Mouse (Mus musculus): Measurements from ENCODE around the gene Fah. TPM values are rescaled to one million over a fixed set of nuclear protein-coding genes. Genes with fewer than 3 reads are reported as not detected.

The Fah gene
- total and polyA plus RNA-seq, 2 experiments from 2014 or later: 8.9 to 12.2 TPM

- Histone ChIP-seq H3K9me3 (ENCODE audit: low read length) (no peaks in the 10 kb centered on the region), H3K4me2 (ENCODE audit: low read depth) (no peak overlapping the region), H3K27me3 (ENCODE audit: insufficient read depth, low read length) (no peaks in the 10 kb centered on the region), H3K4me3 (ENCODE audit: low read depth, low read length) (no peak overlapping the region), H3K27ac (ENCODE audit: low read depth, low read length) (no peak overlapping the region), H3K36me3 (ENCODE audit: insufficient read depth) (no peaks in the 10 kb centered on the region), H3K4me1 (ENCODE audit: insufficient read depth) (no peaks in the 10 kb centered on the region), H3K9ac (no peak overlapping the region)
- DNase-seq (no peak), ATAC-seq (no peak)
- TF ChIP-seq CTCF (IDR thresholded peaks at IDR 0.05; ENCODE audit: low read depth): no peak
- WGBS: 94% methylated on average over 1 of the region's 1 CpGs
Measured at GRCm38 (mm10) chr7:84560500-84560899, 46.0 kb downstream of the Fah start.

DNA sequence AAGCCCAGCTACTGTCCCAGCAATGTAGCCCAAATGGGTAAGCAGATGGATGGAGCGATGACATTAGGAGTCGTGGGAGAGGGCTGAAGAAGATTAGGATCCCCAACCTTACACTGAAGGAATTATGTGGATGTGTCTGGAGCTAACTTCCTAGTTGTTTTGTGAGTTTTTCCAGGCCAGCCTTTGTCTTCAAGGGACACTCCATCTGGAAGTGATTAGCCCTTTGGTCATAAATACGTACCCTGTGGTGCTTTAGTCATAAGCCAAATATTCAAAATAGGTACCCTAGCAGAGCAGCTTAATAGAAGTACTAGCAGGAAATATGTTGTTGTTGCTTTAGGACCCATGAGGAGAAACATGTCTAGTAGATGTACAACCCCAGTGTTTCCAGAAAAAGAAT, 49.2 kb downstream of the Fah start:
- no peaks in the 10 kb centered on the region for H3K9me3 ChIP-seq (ENCODE audit: low read length)
- H3K9ac ChIP-seq: no peak overlapping the region
- 79% methylated on average over 3 of the region's 3 CpGs for WGBS
- no peak for TF ChIP-seq CTCF (IDR thresholded peaks at IDR 0.05; ENCODE audit: low read depth)
- DNase-seq (no peak), ATAC-seq (no peak)
- H3K4me3 ChIP-seq (ENCODE audit: low read depth, low read length): no peak overlapping the region
- no peak overlapping the region for H3K27ac ChIP-seq (ENCODE audit: low read depth, low read length)
- no peaks in the 10 kb centered on the region for H3K27me3 ChIP-seq (ENCODE audit: insufficient read depth, low read length)
- no peaks in the 10 kb centered on the region for H3K36me3 ChIP-seq (ENCODE audit: insufficient read depth)
- no peaks in the 10 kb centered on the region for H3K4me1 ChIP-seq (ENCODE audit: insufficient read depth)
- no peak overlapping the region for H3K4me2 ChIP-seq (ENCODE audit: low read depth)

- H3K4me2 ChIP-seq (ENCODE audit: low read depth): no peak overlapping the region
- WGBS: 57% methylated on average over 3 of the region's 3 CpGs
- ATAC-seq (no peak), DNase-seq (no peak)
- H3K9ac ChIP-seq: no peak overlapping the region
- TF ChIP-seq CTCF (IDR thresholded peaks at IDR 0.05; ENCODE audit: low read depth): no peak
- no peak overlapping the region for H3K4me3 ChIP-seq (ENCODE audit: low read depth, low read length)
- H3K9me3 ChIP-seq (ENCODE audit: low read length): no peaks in the 10 kb centered on the region
- no peaks in the 10 kb centered on the region for H3K4me1 ChIP-seq (ENCODE audit: insufficient read depth)
- H3K27ac ChIP-seq (ENCODE audit: low read depth, low read length): no peak overlapping the region
- no peaks in the 10 kb centered on the region for H3K27me3 ChIP-seq (ENCODE audit: insufficient read depth, low read length)
- no peaks in the 10 kb centered on the region for H3K36me3 ChIP-seq (ENCODE audit: insufficient read depth)
Measured at GRCm38 (mm10) chr7:84555294-84555693, 51.2 kb downstream of the Fah start.

DNA sequence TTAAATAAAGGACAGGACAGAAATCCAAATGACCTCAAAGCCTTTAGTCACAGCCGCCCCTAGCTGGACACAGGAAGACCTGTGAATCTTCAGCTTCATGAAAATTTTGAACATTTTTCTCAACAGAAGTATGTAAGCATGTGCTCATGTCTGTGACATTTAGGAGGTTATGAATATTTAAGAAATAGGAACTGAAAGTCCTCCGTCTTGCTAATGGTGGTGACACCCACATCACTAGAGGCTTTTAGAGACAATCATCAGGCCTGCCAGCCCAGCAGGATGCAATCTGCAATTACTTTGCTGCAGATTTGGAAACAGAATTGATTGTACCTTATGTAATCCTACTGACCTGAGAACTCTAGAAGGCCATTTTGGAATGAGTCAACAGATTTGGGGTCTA, 55.0 kb downstream of the Fah start:
- Histone ChIP-seq H3K4me2 (ENCODE audit: low read depth) (no peak overlapping the region), H3K27ac (ENCODE audit: low read depth, low read length) (no peak overlapping the region), H3K4me1 (ENCODE audit: insufficient read depth) (no peaks in the 10 kb centered on the region), H3K4me3 (ENCODE audit: low read depth, low read length) (no peak overlapping the region), H3K9ac (no peak overlapping the region), H3K36me3 (ENCODE audit: insufficient read depth) (no peaks in the 10 kb centered on the region), H3K27me3 (ENCODE audit: insufficient read depth, low read length) (no peaks in the 10 kb centered on the region), H3K9me3 (ENCODE audit: low read length) (no peaks in the 10 kb centered on the region)
- no peak for TF ChIP-seq CTCF (IDR thresholded peaks at IDR 0.05; ENCODE audit: low read depth)
- no peak for DNase-seq
- WGBS: 81% methylated on average over 2 of the region's 2 CpGs
- ATAC-seq: no peak

- Histone ChIP-seq H3K36me3 (ENCODE audit: insufficient read depth) (no peaks in the 10 kb centered on the region), H3K27ac (ENCODE audit: low read depth, low read length) (no peak overlapping the region), H3K9ac (no peak overlapping the region), H3K27me3 (ENCODE audit: insufficient read depth, low read length) (no peaks in the 10 kb centered on the region), H3K9me3 (ENCODE audit: low read length) (no peaks in the 10 kb centered on the region), H3K4me2 (ENCODE audit: low read depth) (no peak overlapping the region), H3K4me1 (ENCODE audit: insufficient read depth) (no peaks in the 10 kb centered on the region), H3K4me3 (ENCODE audit: low read depth, low read length) (no peak overlapping the region)
- WGBS: 76% methylated on average over 4 of the region's 4 CpGs
- no peak for ATAC-seq
- no peak for DNase-seq
- TF ChIP-seq CTCF (IDR thresholded peaks at IDR 0.05; ENCODE audit: low read depth): no peak
Measured at GRCm38 (mm10) chr7:84546667-84547066, 59.9 kb downstream of the Fah start.

DNA sequence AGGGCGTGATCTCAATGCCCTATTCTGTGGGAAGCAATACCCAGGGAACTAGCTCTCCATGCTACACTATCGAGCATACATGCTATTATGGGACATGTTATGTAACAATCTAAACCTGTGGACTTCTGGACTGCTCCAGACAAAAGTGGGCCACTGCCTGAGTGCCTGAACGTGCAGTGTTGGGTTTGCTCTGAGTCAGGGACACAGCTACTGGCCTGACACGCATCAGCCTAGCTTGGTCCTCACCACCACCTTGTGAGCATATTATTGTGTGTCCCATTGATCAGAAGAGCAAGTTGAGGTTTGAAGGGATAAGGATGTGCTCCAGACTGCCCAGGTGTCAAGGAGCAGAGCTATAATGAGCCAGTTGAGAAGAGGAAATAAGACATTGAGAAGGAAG, 61.6 kb downstream of the Fah start:
- Histone ChIP-seq H3K4me1 (ENCODE audit: insufficient read depth) (no peaks in the 10 kb centered on the region), H3K9ac (no peak overlapping the region), H3K4me2 (ENCODE audit: low read depth) (no peak overlapping the region), H3K4me3 (ENCODE audit: low read depth, low read length) (no peak overlapping the region), H3K27ac (ENCODE audit: low read depth, low read length) (no peak overlapping the region), H3K36me3 (ENCODE audit: insufficient read depth) (no peaks in the 10 kb centered on the region), H3K9me3 (ENCODE audit: low read length) (no peaks in the 10 kb centered on the region), H3K27me3 (ENCODE audit: insufficient read depth, low read length) (no peaks in the 10 kb centered on the region)
- no peak for TF ChIP-seq CTCF (IDR thresholded peaks at IDR 0.05; ENCODE audit: low read depth)
- ATAC-seq: no peak
- no peak for DNase-seq
- WGBS: 89% methylated on average over 4 of the region's 4 CpGs

Other genes with a start within 250 kb of the Fah start
- 113 and 138 TPM in 2 replicates for gene Arnt2, start 196.5 kb downstream of the Fah start, total RNA-seq (2014; rRNA removed)
- 50.3 and 61.9 TPM in 2 replicates for gene Arnt2, start 196.5 kb downstream of the Fah start, polyA plus RNA-seq (2015; fragmentation: Nextera tagmentation; extraction: Ambion mirVana)
- gene Gm2115, start 77.8 kb downstream of the Fah start, total RNA-seq (2014; rRNA removed): 0.71 and 0.85 TPM in 2 replicates
- 0.44 and 0.50 TPM in 2 replicates for gene Gm2115, start 77.8 kb downstream of the Fah start, polyA plus RNA-seq (2015; fragmentation: Nextera tagmentation; extraction: Ambion mirVana)
- 108 and 109 TPM in 2 replicates for gene Zfand6, start 83.2 kb upstream of the Fah start, total RNA-seq (2014; rRNA removed)
- gene Zfand6, start 83.2 kb upstream of the Fah start, polyA plus RNA-seq (2015; fragmentation: Nextera tagmentation; extraction: Ambion mirVana): 137 and 152 TPM in 2 replicates
- not detected in 2 replicates for gene Olfr291, start 246.8 kb upstream of the Fah start, total RNA-seq (2014; rRNA removed)
- not detected in 2 replicates for gene Olfr291, start 246.8 kb upstream of the Fah start, polyA plus RNA-seq (2015; fragmentation: Nextera tagmentation; extraction: Ambion mirVana)